Mouse (Mus musculus) olfactory bulb, adult 2 months (tissue): Measurements from ENCODE around the gene Pbp2.

Source experiments
- CTCF ChIP-seq: fragments of 200-500 bp; IDR thresholded peaks from 2 replicates; pipeline ENCODE4 v1.5.1; 2012; ENCODE audit warnings: low read depth, mild to moderate bottlenecking, low read length, moderate library complexity; ENCODE audit not compliant: insufficient read depth
- POLR2A ChIP-seq: fragments of 200-500 bp; IDR thresholded peaks from 2 replicates; pipeline ENCODE4 v1.6.1; 2012; ENCODE audit warnings: mild to moderate bottlenecking, low read depth, low read length, moderate library complexity; ENCODE audit not compliant: insufficient read depth

- no peak for TF ChIP-seq CTCF
- TF ChIP-seq POLR2A = no peak
These were observed 26.2 kb upstream of the Pbp2 start for GRCm38 (mm10) chr6:135336376-135336775.
